Mouse (Mus musculus) forebrain, embryonic 12.5 days (tissue): ENCODE measurements around the gene Fbxl18. TPM values are rescaled to one million over a fixed set of nuclear protein-coding genes. Genes with fewer than 3 reads are reported as not detected.
A peak's percentile ranks its signal among the peaks of the same experiment; 100 is the strongest.
"Not testable (repeated sequence)": the region's sequence is repeated elsewhere in the genome, so short reads cannot be mapped to it uniquely, and the experiment has no call there.

Source experiments
- ATAC-seq: fragments of 200-750 bp; cut with Nextera tagmentation; 2 replicates; pipeline ENCODE4 v1.8.0; 2017; ENCODE audit warnings: moderate TSS enrichment; ENCODE audit not compliant: low FRiP score
- H3K27ac ChIP-seq: fragments of 300-500 bp; sonication (generic); 2 replicates; pipeline ENCODE4 v1.5.1; 2016; ENCODE audit warnings: mild to moderate bottlenecking
- H3K27me3 ChIP-seq: fragments of 300-500 bp; sonication (generic); 2 replicates; pipeline ENCODE4 v1.6.1; 2016; ENCODE audit warnings: mild to moderate bottlenecking
- H3K36me3 ChIP-seq: fragments of 300-500 bp; sonication (generic); replicated peaks from 2 replicates; pipeline ENCODE4 v1.6.1; 2016; ENCODE audit warnings: mild to moderate bottlenecking
- H3K4me1 ChIP-seq: fragments of 300-500 bp; sonication (generic); 2 replicates; pipeline ENCODE4 v1.6.1; 2016
- H3K4me2 ChIP-seq: fragments of 300-500 bp; sonication (generic); 2 replicates; pipeline ENCODE4 v1.6.1; 2016; ENCODE audit warnings: mild to moderate bottlenecking, moderate library complexity
- H3K4me3 ChIP-seq: fragments of 300-500 bp; sonication (generic); replicated peaks from 2 replicates; pipeline ENCODE4 v1.5.1; 2016; ENCODE audit warnings: mild to moderate bottlenecking
- H3K9ac ChIP-seq: fragments of 300-500 bp; sonication (generic); 2 replicates; pipeline ENCODE4 v1.6.1; 2016; ENCODE audit warnings: mild to moderate bottlenecking
- H3K9me3 ChIP-seq: fragments of 300-500 bp; sonication (generic); 2 replicates; pipeline ENCODE4 v1.6.1; 2016
- WGBS: fragments of 180-500 bp; shearing (Covaris S2); methylation state at CpG from one replicate; pipeline ENCODE4 v1.1.7; 2016; 5-methylcytosine and 5-hydroxymethylcytosine counted together
- polyA plus RNA-seq: library from polyadenylated mRNA; unstranded; fragments of >200 nt; fragmentation: Nextera tagmentation; extraction: Ambion mirVana; gene quantifications from 2 replicates; pipeline ENCODE4 v1.2.1, GENCODE M21; 2016

Fbxl18 gene
- polyA plus RNA-seq, 1 experiment from 2014 or later = 24.6 TPM

GRCm38 (mm10) chr5:142848911-142849310, 46.3 kb downstream of the Fbxl18 start:
- no peaks in the 10 kb centered on the region for H3K27me3 ChIP-seq
- no peak overlapping the region for H3K9ac ChIP-seq

GRCm38 (mm10) chr5:142848149-142848548, 47.1 kb downstream of the Fbxl18 start:
- H3K27ac ChIP-seq = no peak overlapping the region
- no peaks in the 10 kb centered on the region for H3K4me1 ChIP-seq
- H3K4me3 ChIP-seq = no peak overlapping the region
- no peak overlapping the region for H3K9ac ChIP-seq
- no peak overlapping the region for H3K4me2 ChIP-seq
- 82% methylated on average over 3 of the region's 3 CpGs for WGBS
- H3K36me3 ChIP-seq = no peaks in the 10 kb centered on the region
- no peaks in the 10 kb centered on the region for H3K27me3 ChIP-seq
- no peak for ATAC-seq
- H3K9me3 ChIP-seq = no peaks in the 10 kb centered on the region

More at GRCm38 (mm10) chr5:142848911-142849310, 46.3 kb downstream of the Fbxl18 start:
- no peaks in the 10 kb centered on the region for H3K4me1 ChIP-seq
- H3K36me3 ChIP-seq = no peaks in the 10 kb centered on the region
- no peak for ATAC-seq
- H3K4me3 ChIP-seq = no peak overlapping the region
- 95% methylated on average over 7 of the region's 7 CpGs for WGBS
- H3K9me3 ChIP-seq = no peaks in the 10 kb centered on the region
- no peak overlapping the region for H3K4me2 ChIP-seq
- H3K27ac ChIP-seq = no peak overlapping the region

GRCm38 (mm10) chr5:142844467-142844866, 50.8 kb downstream of the Fbxl18 start:
- 54% methylated on average over 8 of the region's 8 CpGs for WGBS
- Histone ChIP-seq H3K4me3 (no peak overlapping the region), H3K4me1 (peaks cover 2% of the 10 kb centered on the region), H3K36me3 (no peaks in the 10 kb centered on the region), H3K27ac (no peak overlapping the region), H3K9ac (no peak overlapping the region), H3K4me2 (no peak overlapping the region), H3K9me3 (no peaks in the 10 kb centered on the region), H3K27me3 (no peaks in the 10 kb centered on the region)
- no peak for ATAC-seq

GRCm38 (mm10) chr5:142842137-142842642, 53.0 kb downstream of the Fbxl18 start:
- WGBS = 18% methylated on average over 7 of the region's 7 CpGs

GRCm38 (mm10) chr5:142841372-142842136, 53.7 kb downstream of the Fbxl18 start:
- no peak overlapping the region for H3K9ac ChIP-seq
- ATAC-seq = no peak
- H3K36me3 ChIP-seq = no peaks in the 10 kb centered on the region
- no peak overlapping the region for H3K4me2 ChIP-seq
- H3K4me3 ChIP-seq = no peak overlapping the region
- H3K4me1 ChIP-seq = peaks cover 2% of the 10 kb centered on the region
- 80% methylated on average over 8 of the region's 8 CpGs for WGBS
- no peaks in the 10 kb centered on the region for H3K27me3 ChIP-seq
- no peak overlapping the region for H3K27ac ChIP-seq
- H3K9me3 ChIP-seq = no peaks in the 10 kb centered on the region

More at GRCm38 (mm10) chr5:142842137-142842642, 53.0 kb downstream of the Fbxl18 start:
- Histone ChIP-seq H3K4me3 (no peak overlapping the region), H3K9me3 (no peaks in the 10 kb centered on the region), H3K4me2 (no peak overlapping the region), H3K27me3 (no peaks in the 10 kb centered on the region), H3K36me3 (no peaks in the 10 kb centered on the region), H3K9ac (no peak overlapping the region), H3K27ac (no peak overlapping the region), H3K4me1 (peaks cover 2% of the 10 kb centered on the region)
- peak; percentile 46 for ATAC-seq

- not testable (repeated sequence) for H3K4me3 ChIP-seq, H3K9ac ChIP-seq, ATAC-seq, H3K27me3 ChIP-seq, H3K4me1 ChIP-seq, H3K9me3 ChIP-seq, H3K4me2 ChIP-seq, H3K27ac ChIP-seq, H3K36me3 ChIP-seq
- WGBS = 96% methylated on average over 2 of the region's 2 CpGs
Measured at GRCm38 (mm10) chr5:142837427-142837826, 57.8 kb downstream of the Fbxl18 start.

- ATAC-seq = no peak
- H3K4me3 ChIP-seq = no peak overlapping the region
Measured at GRCm38 (mm10) chr5:142836891-142837290, 58.3 kb downstream of the Fbxl18 start.

GRCm38 (mm10) chr5:142833646-142834438, 61.4 kb downstream of the Fbxl18 start:
- Histone ChIP-seq H3K4me2 (no peak overlapping the region), H3K9me3 (no peaks in the 10 kb centered on the region), H3K4me1 (no peaks in the 10 kb centered on the region), H3K27me3 (no peaks in the 10 kb centered on the region), H3K36me3 (no peaks in the 10 kb centered on the region), H3K27ac (no peak overlapping the region), H3K9ac (no peak overlapping the region), H3K4me3 (no peak overlapping the region)
- WGBS = 81% methylated on average over 8 of the region's 8 CpGs
- ATAC-seq = no peak

More at GRCm38 (mm10) chr5:142836891-142837290, 58.3 kb downstream of the Fbxl18 start:
- WGBS = 76% methylated on average over 6 of the region's 6 CpGs
- no peaks in the 10 kb centered on the region for H3K27me3 ChIP-seq
- H3K4me2 ChIP-seq = no peak overlapping the region
- no peak overlapping the region for H3K27ac ChIP-seq
- H3K36me3 ChIP-seq = no peaks in the 10 kb centered on the region
- H3K9ac ChIP-seq = no peak overlapping the region
- H3K4me1 ChIP-seq = peaks cover 2% of the 10 kb centered on the region; the same call in 1 of the 2 replicates
- H3K9me3 ChIP-seq = no peaks in the 10 kb centered on the region

- H3K9ac ChIP-seq = no peak overlapping the region
- H3K4me3 ChIP-seq = no peak overlapping the region
- ATAC-seq = no peak
- H3K4me1 ChIP-seq = peaks cover 41% of the 10 kb centered on the region
- H3K36me3 ChIP-seq = no peaks in the 10 kb centered on the region
- 83% methylated on average over 4 of the region's 4 CpGs for WGBS
- no peaks in the 10 kb centered on the region for H3K9me3 ChIP-seq
- H3K27ac ChIP-seq = no peak overlapping the region
- H3K27me3 ChIP-seq = no peaks in the 10 kb centered on the region
- H3K4me2 ChIP-seq = no peak overlapping the region
Measured at GRCm38 (mm10) chr5:142826131-142826530, 69.1 kb downstream of the Fbxl18 start.

- H3K4me3 ChIP-seq = no peak overlapping the region
- no peak for ATAC-seq
- no peak overlapping the region for H3K27ac ChIP-seq
- H3K36me3 ChIP-seq = no peaks in the 10 kb centered on the region
- H3K9ac ChIP-seq = no peak overlapping the region
- peaks cover 41% of the 10 kb centered on the region for H3K4me1 ChIP-seq
- no peaks in the 10 kb centered on the region for H3K27me3 ChIP-seq
- H3K9me3 ChIP-seq = no peaks in the 10 kb centered on the region
- no peak overlapping the region for H3K4me2 ChIP-seq
- 68% methylated on average over 5 of the region's 5 CpGs for WGBS
Measured at GRCm38 (mm10) chr5:142825665-142826064, 69.6 kb downstream of the Fbxl18 start.

- no peaks in the 10 kb centered on the region for H3K36me3 ChIP-seq
- WGBS = 33% methylated on average over 6 of the region's 6 CpGs
- H3K9me3 ChIP-seq = no peaks in the 10 kb centered on the region
- H3K4me2 ChIP-seq = peak overlapping the region; percentile 92
- H3K4me3 ChIP-seq = peak overlapping the region; percentile 96
- peak overlapping the region; percentile 100 for H3K27ac ChIP-seq
- H3K27me3 ChIP-seq = no peaks in the 10 kb centered on the region
- ATAC-seq = no peak
- peak overlapping the region; percentile 98 for H3K9ac ChIP-seq
- H3K4me1 ChIP-seq = peaks cover 41% of the 10 kb centered on the region
Measured at GRCm38 (mm10) chr5:142824091-142824490, 71.1 kb downstream of the Fbxl18 start.
